Mouse (Mus musculus) B cell, adult 2 months (primary cell): ENCODE data around the gene Tsen2.

Experiments used
- DNase-seq, 2 experiments: peaks; one replicate each; pipeline ENCODE4 v3.0.0; 2022

Gene Tsen2

DNA sequence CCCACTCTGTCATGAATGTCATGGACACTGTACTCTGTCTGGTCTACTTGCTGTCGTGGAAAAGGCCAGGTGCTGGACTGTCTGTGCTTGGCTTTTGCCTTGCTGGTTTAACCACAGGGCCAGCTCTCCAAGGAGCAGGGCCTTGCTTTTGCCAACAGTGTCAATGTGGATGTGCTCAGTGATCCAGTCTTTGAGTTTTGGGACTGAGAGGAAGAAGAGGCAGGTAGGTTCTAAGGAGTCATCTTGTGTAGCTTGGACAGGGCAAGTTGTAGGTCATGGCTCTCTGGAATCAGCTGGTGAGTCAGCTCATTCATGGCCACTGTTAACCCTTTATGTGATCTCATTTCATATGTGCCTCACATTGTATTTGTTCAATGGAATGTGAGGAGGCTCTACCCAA lies 62.0 kb downstream of the Tsen2 start:
- no peak for DNase-seq

DNA sequence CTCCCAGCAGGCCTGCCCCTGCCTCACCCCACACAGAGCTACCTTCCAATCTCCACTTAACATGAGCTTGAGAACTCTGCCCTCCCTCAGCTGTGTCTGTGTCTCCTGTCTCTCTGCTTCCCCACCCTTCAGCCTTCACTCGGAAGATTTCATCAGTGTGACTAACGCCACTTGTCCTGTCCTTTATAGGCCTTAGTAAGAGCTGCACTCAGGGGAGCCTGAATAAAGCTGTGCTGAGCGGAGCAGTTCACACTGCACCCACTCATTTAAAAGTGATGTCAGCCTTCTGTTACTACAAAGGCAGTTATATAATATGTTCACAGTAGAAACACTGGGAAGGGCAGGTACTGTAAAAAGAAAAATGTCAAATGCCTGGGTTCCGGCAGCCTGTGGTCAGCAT lies 63.0 kb downstream of the Tsen2 start:
- no peak for DNase-seq

DNA sequence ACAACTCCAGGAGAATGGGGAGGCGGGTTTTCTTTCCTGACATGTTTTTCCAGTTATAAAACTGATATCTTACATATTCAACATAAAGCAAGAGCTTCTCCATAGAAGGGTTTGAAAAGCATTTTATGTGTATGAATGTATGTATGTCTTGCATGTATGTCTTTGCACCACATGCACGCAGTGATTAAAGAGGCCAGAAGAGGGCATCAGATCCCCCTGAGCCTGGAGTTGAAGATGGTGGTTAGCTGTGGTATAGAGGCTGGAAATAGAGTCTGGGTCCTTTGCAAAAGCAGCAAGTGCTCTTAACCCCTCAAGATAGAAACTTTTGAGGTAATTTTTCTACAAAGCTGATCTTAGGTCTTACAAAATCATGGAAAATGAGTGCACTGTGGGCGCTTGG lies 64.7 kb downstream of the Tsen2 start:
- DNase-seq = peak; percentile 36 to 44

DNA sequence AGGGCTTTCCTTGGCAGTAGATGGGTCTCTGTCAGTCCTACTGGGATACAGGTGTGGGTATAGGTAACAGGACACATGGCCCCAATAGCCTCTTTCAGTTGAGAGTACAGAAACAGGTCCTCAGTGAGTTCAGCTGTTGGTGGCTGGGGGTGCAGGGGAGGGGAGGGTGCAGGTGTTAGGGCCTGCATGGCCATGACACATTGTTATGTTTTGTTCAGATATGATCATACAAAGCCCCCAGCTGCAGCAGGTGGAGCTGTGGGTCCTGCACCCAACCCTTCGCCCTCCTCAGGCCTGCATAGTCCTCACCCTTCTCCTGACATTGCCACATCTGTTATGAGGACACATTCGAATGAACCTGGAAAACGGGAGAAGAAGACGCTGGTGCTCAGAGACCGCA lies 65.8 kb downstream of the Tsen2 start:
- DNase-seq = no peak

DNA sequence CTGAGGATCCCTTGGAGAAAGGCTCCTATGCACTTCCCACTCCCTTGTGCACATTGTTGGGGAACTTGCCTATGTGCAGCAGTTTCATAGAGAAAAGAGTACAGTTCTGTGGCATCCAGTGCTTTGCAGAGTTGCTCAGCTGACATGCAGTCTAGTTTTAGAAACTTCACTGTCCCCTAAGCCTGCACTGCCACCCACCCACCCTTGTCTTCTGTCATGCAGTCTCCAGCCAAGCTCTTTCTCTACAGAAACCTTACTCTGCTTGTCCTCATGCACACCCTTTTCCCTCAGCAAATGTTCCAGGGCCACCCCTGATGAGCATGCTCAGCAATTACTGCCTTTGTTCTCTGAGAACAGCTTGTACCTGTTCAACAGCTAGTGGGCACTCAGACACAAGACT lies 69.3 kb downstream of the Tsen2 start:
- no peak for DNase-seq

DNA sequence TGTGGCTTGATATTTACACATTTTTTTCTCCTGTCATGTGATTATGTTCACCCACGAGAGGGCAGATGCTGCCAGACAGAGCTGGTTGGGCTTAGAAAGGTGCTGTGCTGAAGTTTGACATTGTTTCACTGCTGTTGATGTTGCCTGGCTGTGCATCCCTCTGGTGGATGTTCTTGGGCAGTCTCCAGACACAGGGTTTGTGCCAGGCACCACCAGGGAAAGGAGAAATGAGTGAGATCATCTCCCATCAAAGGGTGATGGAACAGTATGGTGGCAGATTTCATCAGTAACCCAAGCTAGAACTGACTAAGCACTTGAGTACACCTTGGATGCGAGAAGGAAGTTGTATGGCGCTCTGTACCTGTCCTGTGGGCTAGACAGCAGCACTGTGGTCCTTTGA lies 71.5 kb downstream of the Tsen2 start:
- no peak for DNase-seq

DNA sequence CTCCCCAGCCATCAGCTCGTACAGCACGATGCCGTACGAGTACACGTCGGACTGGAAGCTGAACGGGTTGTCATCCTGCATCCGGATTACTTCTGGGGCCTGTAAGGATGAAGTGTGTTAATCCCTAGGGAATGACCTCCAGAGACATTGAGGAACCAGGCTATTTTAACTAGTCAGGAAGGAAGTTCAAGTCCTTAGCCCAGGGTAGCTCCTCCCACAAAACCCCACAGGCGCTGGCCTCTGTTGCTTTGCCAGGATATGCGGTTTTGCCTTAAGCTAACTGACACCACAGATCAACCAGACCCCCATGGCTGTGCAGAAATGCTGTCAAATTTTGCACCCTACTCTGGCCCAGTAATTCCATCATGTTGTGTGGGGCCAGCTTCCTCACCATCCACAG lies 75.4 kb downstream of the Tsen2 start:
- no peak for DNase-seq

DNA sequence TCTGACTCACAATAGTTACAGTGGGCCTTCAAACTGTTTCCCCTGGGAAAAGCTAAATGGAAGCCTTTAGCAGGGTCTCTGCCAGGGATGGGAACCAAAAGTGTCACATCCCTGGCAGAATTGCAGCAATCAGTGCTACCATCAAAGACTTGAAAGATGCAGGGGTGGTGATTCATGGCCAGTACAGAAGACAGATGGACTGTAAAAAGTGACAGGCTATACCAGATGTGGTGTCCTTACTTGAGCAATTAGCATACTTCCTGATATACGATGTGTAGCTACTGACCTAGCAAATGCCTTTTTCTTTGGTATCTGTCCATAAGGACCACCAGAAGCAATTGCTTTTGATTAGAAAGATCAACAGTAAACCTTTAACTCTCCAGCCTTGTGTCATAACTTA lies 76.5 kb downstream of the Tsen2 start:
- DNase-seq = no peak

DNA sequence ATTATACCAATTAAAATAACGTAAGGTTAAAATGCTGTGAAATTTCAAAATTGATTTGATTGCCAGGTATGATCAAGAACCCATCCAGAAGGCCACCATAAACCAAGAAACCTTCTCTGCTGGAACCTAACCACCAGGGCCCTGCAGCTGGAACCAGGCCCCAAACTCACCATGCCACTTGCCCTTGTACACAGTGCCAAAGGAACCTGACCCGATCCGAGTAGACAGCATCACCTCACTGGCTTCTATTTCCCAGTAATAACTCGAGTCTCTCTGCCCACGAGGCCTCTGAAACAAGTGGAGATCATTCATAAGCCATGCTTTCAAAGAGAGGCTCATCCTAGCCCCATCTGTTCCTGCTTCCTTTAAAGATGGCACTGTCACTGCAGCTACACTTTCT lies 81.7 kb downstream of the Tsen2 start:
- no peak for DNase-seq
